Mouse (Mus musculus) limb, embryonic 15.5 days (tissue): ENCODE measurements around the gene Hsd17b6. TPM values are rescaled to one million over a fixed set of nuclear protein-coding genes. Genes with fewer than 3 reads are reported as not detected.

Source experiments
- ATAC-seq: fragments of 200-750 bp; cut with Nextera tagmentation; 2 replicates; pipeline ENCODE4 v1.8.0; 2017; ENCODE audit warnings: low read depth, moderate TSS enrichment; ENCODE audit not compliant: insufficient number of reproducible peaks, low FRiP score, low TSS enrichment
- H3K27ac ChIP-seq: fragments of 300-500 bp; sonication (generic); 2 replicates; pipeline ENCODE4 v1.5.1; 2015; ENCODE audit warnings: moderate library complexity, mild to moderate bottlenecking, inconsistent platforms
- H3K27me3 ChIP-seq: fragments of 300-500 bp; sonication (generic); 2 replicates; pipeline ENCODE4 v1.6.1; 2015; ENCODE audit warnings: inconsistent platforms
- H3K36me3 ChIP-seq: fragments of 300-500 bp; sonication (generic); 2 replicates; pipeline ENCODE4 v1.6.1; 2015; ENCODE audit warnings: inconsistent platforms
- H3K4me1 ChIP-seq: fragments of 300-500 bp; sonication (generic); 2 replicates; pipeline ENCODE4 v1.6.1; 2015; ENCODE audit warnings: inconsistent platforms
- H3K4me2 ChIP-seq: fragments of 300-500 bp; sonication (generic); 2 replicates; pipeline ENCODE4 v1.6.1; 2015; ENCODE audit warnings: mild to moderate bottlenecking, inconsistent platforms
- H3K4me3 ChIP-seq: fragments of 300-500 bp; sonication (generic); 2 replicates; pipeline ENCODE4 v1.5.1; 2015; ENCODE audit warnings: mild to moderate bottlenecking, inconsistent platforms
- H3K9ac ChIP-seq: fragments of 300-500 bp; sonication (generic); 2 replicates; pipeline ENCODE4 v1.6.1; 2015; ENCODE audit warnings: inconsistent platforms
- H3K9me3 ChIP-seq: fragments of 300-500 bp; sonication (generic); 2 replicates; pipeline ENCODE4 v1.6.1; 2016; ENCODE audit warnings: inconsistent platforms
- WGBS: fragments of 180-500 bp; shearing (Covaris S2); methylation state at CpG from one replicate; pipeline ENCODE4 v1.1.7; 2015; 5-methylcytosine and 5-hydroxymethylcytosine counted together
- polyA plus RNA-seq: library from polyadenylated mRNA; unstranded; fragments of >200 nt; fragmentation: Nextera tagmentation; extraction: Ambion mirVana; gene quantifications from 2 replicates; pipeline ENCODE4 v1.2.1, GENCODE M21; 2015

The Hsd17b6 gene
- polyA plus RNA-seq, 1 experiment from 2014 or later = not detected

GRCm38 (mm10) chr10:127962451-127962850 is 45.0 kb downstream of the Hsd17b6 start:
- ATAC-seq = no peak
- H3K4me3 ChIP-seq = no peak overlapping the region
- H3K4me1 ChIP-seq = no peaks in the 10 kb centered on the region
- H3K27ac ChIP-seq = no peak overlapping the region
- H3K4me2 ChIP-seq = no peak overlapping the region
- 53% methylated on average over 3 of the region's 3 CpGs for WGBS
- H3K9ac ChIP-seq = no peak overlapping the region
- no peaks in the 10 kb centered on the region for H3K36me3 ChIP-seq
- H3K27me3 ChIP-seq = no peaks in the 10 kb centered on the region
- H3K9me3 ChIP-seq = no peaks in the 10 kb centered on the region

GRCm38 (mm10) chr10:127959161-127959679 is 48.2 kb downstream of the Hsd17b6 start:
- Histone ChIP-seq H3K4me1 (no peaks in the 10 kb centered on the region), H3K9ac (no peak overlapping the region), H3K4me3 (no peak overlapping the region), H3K27me3 (no peaks in the 10 kb centered on the region), H3K9me3 (no peaks in the 10 kb centered on the region), H3K4me2 (no peak overlapping the region), H3K36me3 (no peaks in the 10 kb centered on the region), H3K27ac (no peak overlapping the region)
- no peak for ATAC-seq
- WGBS = 90% methylated on average over 7 of the region's 7 CpGs

- 53% methylated on average over 16 of the region's 16 CpGs for WGBS
- no peak for ATAC-seq
- H3K4me1 ChIP-seq = no peaks in the 10 kb centered on the region
Observed at GRCm38 (mm10) chr10:127956168-127956816, 51.1 kb downstream of the Hsd17b6 start.

GRCm38 (mm10) chr10:127955034-127955433 is 52.4 kb downstream of the Hsd17b6 start:
- Histone ChIP-seq H3K9me3 (no peaks in the 10 kb centered on the region), H3K4me1 (no peaks in the 10 kb centered on the region), H3K27ac (no peak overlapping the region), H3K4me3 (no peak overlapping the region), H3K36me3 (no peaks in the 10 kb centered on the region), H3K9ac (no peak overlapping the region), H3K4me2 (no peak overlapping the region), H3K27me3 (no peaks in the 10 kb centered on the region)
- WGBS = 65% methylated on average over 4 of the region's 4 CpGs
- ATAC-seq = no peak

More at GRCm38 (mm10) chr10:127956168-127956816, 51.1 kb downstream of the Hsd17b6 start:
- Histone ChIP-seq H3K27ac (no peak overlapping the region), H3K9ac (no peak overlapping the region), H3K4me2 (no peak overlapping the region), H3K27me3 (no peaks in the 10 kb centered on the region), H3K4me3 (no peak overlapping the region), H3K36me3 (no peaks in the 10 kb centered on the region), H3K9me3 (no peaks in the 10 kb centered on the region)

- ATAC-seq = no peak
- Histone ChIP-seq H3K9me3 (no peaks in the 10 kb centered on the region), H3K9ac (no peak overlapping the region), H3K36me3 (no peaks in the 10 kb centered on the region), H3K4me1 (no peaks in the 10 kb centered on the region), H3K27me3 (no peaks in the 10 kb centered on the region), H3K27ac (no peak overlapping the region), H3K4me3 (no peak overlapping the region), H3K4me2 (no peak overlapping the region)
- WGBS = 83% methylated on average over 4 of the region's 4 CpGs
Observed at GRCm38 (mm10) chr10:127951821-127952220, 55.6 kb downstream of the Hsd17b6 start.

- WGBS = 80% methylated on average over 9 of the region's 9 CpGs
- Histone ChIP-seq H3K9me3 (no peaks in the 10 kb centered on the region), H3K27ac (no peak overlapping the region), H3K4me3 (no peak overlapping the region), H3K4me2 (no peak overlapping the region), H3K4me1 (no peaks in the 10 kb centered on the region), H3K9ac (no peak overlapping the region), H3K27me3 (no peaks in the 10 kb centered on the region), H3K36me3 (no peaks in the 10 kb centered on the region)
- ATAC-seq = no peak
Observed at GRCm38 (mm10) chr10:127951390-127951789, 56.0 kb downstream of the Hsd17b6 start.

- no peak overlapping the region for H3K4me2 ChIP-seq
- H3K36me3 ChIP-seq = no peaks in the 10 kb centered on the region
- 81% methylated on average over 4 of the region's 4 CpGs for WGBS
- H3K27me3 ChIP-seq = no peaks in the 10 kb centered on the region
- H3K9me3 ChIP-seq = no peaks in the 10 kb centered on the region
- no peak overlapping the region for H3K27ac ChIP-seq
- H3K4me3 ChIP-seq = no peak overlapping the region
- no peak overlapping the region for H3K9ac ChIP-seq
- ATAC-seq = no peak
- H3K4me1 ChIP-seq = 0 out of 2 replicates have a peak, but pooled peaks cover 2% of the 10 kb centered on the region
Observed at GRCm38 (mm10) chr10:127949596-127950130, 57.7 kb downstream of the Hsd17b6 start.

GRCm38 (mm10) chr10:127945432-127946064 is 61.9 kb downstream of the Hsd17b6 start:
- ATAC-seq = 0 out of 2 replicates have a peak, but pooled peaks have one; percentile 30

More at GRCm38 (mm10) chr10:127945432-127946064, 61.9 kb downstream of the Hsd17b6 start:
- Histone ChIP-seq H3K27me3 (no peaks in the 10 kb centered on the region), H3K4me2 (no peak overlapping the region), H3K36me3 (no peaks in the 10 kb centered on the region), H3K9ac (no peak overlapping the region), H3K4me3 (no peak overlapping the region), H3K4me1 (0 out of 2 replicates have a peak, but pooled peaks cover 2% of the 10 kb centered on the region), H3K27ac (no peak overlapping the region), H3K9me3 (no peaks in the 10 kb centered on the region)
- WGBS = 22% methylated on average over 5 of the region's 5 CpGs

Other genes with a start within 250 kb of the Hsd17b6 start
- gene Rdh1, start 247.9 kb downstream of the Hsd17b6 start, polyA plus RNA-seq = 0.64 and 0.71 TPM in 2 replicates
- gene Rdh16f1, start 247.8 kb downstream of the Hsd17b6 start, polyA plus RNA-seq = 2.6 and 3.8 TPM in 2 replicates
- gene Rdh9, start 231.2 kb downstream of the Hsd17b6 start, polyA plus RNA-seq = not detected in 2 replicates
- gene Rdh16, start 206.5 kb downstream of the Hsd17b6 start, polyA plus RNA-seq = 0.04 TPM in 1 of 2 replicates, not detected in the other
- not detected in 2 replicates for gene Rdh19, start 157.7 kb downstream of the Hsd17b6 start, polyA plus RNA-seq
- not detected in 2 replicates for gene Rdh16f2, start 141.1 kb downstream of the Hsd17b6 start, polyA plus RNA-seq
- not detected in 2 replicates for gene Rdh7, start 118.8 kb downstream of the Hsd17b6 start, polyA plus RNA-seq
- 16.4 and 16.8 TPM in 2 replicates for gene Sdr9c7, start 109.1 kb downstream of the Hsd17b6 start, polyA plus RNA-seq
- gene Prim1, start 7.6 kb upstream of the Hsd17b6 start, polyA plus RNA-seq = 63.7 and 71.9 TPM in 2 replicates
- 697 and 704 TPM in 2 replicates for gene Naca, start 28.0 kb upstream of the Hsd17b6 start, polyA plus RNA-seq
- gene Ptges3, start 51.3 kb upstream of the Hsd17b6 start, polyA plus RNA-seq = 402 and 459 TPM in 2 replicates
- gene Atp5b, start 75.7 kb upstream of the Hsd17b6 start, polyA plus RNA-seq = 1,886 and 2,113 TPM in 2 replicates
- 10.4 TPM in 2 replicates for gene Baz2a, start 84.0 kb upstream of the Hsd17b6 start, polyA plus RNA-seq
- gene Rbms2, start 172.7 kb upstream of the Hsd17b6 start, polyA plus RNA-seq = 42.2 and 43.8 TPM in 2 replicates
- gene Gls2, start 186.8 kb upstream of the Hsd17b6 start, polyA plus RNA-seq = 1.8 TPM in 2 replicates
- 34.2 and 36.3 TPM in 2 replicates for gene Spryd4, start 204.2 kb upstream of the Hsd17b6 start, polyA plus RNA-seq
- gene Mip, start 218.2 kb upstream of the Hsd17b6 start, polyA plus RNA-seq = 0.12 and 0.26 TPM in 2 replicates
- 46.2 and 46.9 TPM in 2 replicates for gene Timeless, start 224.5 kb upstream of the Hsd17b6 start, polyA plus RNA-seq
- gene Apon, start 246.5 kb upstream of the Hsd17b6 start, polyA plus RNA-seq = 0.25 and 0.47 TPM in 2 replicates